Mouse (Mus musculus): ENCODE results near the gene Gnpnat1.
A peak's percentile ranks its signal among the peaks of the same experiment; 100 is the strongest.
"Not testable (repeated sequence)": the region's sequence is repeated elsewhere in the genome, so short reads cannot be mapped to it uniquely, and the experiment has no call there.

Gene Gnpnat1

DNA sequence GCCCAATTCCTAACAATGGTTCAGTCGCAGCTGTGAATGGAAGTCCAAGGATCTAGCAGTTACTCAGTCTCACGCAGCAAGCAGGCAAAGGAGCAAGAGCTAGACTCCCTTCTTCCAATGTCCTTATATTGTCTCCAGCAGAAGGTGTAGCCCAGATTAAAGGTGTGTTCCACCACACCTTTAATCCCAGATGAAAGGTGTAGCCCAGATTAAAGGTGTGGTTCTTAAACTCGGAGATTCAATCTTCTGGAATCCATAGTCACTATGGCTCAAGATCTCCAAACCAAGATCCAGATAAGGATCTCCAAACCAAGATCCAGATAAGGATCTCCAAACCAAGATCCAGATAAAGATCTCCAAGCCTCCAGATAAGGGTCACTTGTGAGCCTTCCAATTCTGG, at the start of gene Gnpnat1:
TSS of gene Gnpnat1 (minus strand) at position 101 of the 400 bp plus-strand sequence.
- DNase-seq (ENCODE audit: low spot score): not testable (repeated sequence)

DNA sequence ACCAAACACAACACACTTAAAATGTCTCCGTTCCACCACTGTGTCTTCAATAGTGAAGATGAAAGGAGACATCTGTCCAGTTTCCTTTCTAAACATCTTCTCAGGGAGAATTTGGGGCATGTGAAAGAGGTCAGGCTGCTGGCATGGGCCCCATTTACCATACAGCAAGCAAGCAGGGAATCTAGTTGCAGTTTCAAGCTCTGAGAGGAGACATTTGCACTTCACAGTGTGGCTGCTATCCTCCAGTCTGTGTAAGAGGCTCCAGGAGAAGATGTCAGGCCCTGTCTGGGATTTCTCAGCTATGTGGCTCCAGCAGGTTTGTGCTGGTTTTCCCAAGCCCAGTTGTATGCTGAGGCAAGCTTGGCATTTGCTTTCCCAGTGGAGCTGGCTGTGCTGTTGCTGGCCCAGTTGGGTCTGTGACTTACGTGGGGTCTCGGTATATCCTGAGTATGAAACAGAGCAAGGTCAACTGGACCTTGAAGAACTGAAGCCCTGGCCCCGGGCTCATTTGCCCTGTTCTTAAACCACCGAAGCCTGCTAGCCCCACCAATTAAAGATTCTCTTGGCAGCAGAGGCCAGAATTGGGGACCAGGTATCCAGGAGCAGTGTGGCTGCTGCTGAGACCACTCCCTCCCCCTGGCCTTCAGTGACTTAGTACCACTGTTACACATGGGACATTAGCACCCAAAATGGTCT, 49.0 kb upstream of the Gnpnat1 start:
- no peak for DNase-seq (ENCODE audit: low spot score)

DNA sequence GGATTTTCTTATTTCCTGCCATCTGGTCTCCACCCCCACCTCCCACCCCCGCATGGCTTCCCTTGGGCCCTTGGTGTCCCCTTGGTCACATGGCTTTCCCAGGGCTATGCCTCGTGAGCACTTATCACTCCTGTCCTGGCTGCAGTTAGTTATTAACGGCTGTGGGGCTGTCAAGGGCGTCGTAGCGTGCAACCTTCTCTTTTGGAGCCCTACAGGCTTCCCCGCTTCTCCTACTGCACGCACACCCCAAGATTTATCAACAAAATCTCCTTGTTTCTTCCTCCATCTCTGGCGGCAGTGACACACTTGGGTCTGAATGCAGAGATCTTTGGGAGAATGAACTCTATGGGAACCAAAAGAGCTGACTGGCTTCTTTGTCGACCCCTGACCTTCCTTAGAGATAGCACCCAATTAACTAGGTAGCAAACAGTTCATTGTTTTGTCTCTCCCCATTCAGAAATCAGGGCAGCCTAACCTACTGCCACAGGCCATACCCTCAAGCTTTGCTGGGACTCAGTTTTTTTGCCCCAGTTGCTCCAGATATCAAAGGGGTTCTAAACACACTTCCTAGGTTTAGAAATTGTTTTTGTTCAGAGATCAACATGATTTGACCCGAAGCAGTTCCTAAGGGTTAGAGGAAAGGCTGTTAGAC, 48.3 kb upstream of the Gnpnat1 start:
- DNase-seq (ENCODE audit: low spot score): no peak

DNA sequence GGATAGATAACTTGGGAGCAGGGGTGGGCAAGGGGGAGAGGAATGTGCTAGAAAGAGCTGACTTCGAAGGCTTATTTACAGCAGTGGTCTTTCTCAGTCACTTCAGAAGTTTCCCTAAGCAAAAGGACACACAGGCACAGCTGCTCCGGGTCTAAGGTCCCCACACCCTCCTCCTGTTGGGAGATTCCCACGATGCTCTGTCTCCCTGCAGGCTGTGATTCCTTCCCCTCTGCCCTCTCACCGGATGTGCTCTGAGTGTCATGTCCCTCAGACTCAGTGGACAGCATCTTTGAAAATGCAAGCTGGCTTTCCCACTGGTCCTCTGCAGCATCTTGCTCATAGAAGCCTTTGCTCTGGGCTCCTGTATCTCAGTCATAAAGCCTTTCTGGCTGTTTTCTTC, 47.4 kb upstream of the Gnpnat1 start:
- DNase-seq (ENCODE audit: low spot score): no peak

DNA sequence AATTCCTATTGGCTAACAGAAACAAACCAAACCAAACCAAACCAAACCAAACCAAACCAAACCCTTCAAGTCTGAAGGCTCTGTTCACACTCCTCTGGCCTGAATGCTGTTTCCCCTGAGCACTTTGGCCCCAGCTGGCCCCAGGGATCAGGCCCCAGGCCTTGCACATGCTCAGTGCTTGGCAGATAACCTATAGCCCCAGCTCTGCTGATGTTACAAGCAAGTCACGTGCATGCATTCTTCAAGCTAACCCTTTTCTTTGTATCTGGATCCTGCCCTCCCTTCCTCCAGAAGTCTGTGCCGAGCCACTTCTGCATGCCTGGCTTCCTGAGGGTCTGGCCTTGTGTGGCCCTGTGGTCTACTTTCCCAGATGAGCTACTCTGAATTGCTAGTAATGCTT, 46.4 kb upstream of the Gnpnat1 start:
- DNase-seq (ENCODE audit: low spot score): no peak

DNA sequence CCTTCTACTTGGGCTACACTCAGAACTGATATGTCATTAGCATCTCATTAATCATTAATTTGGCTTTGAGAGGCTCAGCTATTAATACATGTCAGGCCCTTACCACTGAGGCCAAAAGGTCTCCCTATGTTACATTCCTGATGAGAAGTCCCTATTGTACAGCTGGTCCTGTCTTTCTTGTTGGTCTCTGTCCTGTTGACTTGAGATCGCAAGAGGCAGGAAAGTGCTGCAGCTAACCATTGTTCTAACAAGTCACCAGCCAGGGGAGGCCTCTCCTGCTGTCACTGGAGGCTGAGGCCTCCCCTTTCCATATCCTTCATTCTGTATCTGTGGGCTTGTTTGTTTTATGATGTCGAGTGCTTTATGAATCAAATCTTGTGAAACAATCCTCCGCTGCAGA, 42.1 kb upstream of the Gnpnat1 start:
- DNase-seq (ENCODE audit: low spot score): no peak

DNA sequence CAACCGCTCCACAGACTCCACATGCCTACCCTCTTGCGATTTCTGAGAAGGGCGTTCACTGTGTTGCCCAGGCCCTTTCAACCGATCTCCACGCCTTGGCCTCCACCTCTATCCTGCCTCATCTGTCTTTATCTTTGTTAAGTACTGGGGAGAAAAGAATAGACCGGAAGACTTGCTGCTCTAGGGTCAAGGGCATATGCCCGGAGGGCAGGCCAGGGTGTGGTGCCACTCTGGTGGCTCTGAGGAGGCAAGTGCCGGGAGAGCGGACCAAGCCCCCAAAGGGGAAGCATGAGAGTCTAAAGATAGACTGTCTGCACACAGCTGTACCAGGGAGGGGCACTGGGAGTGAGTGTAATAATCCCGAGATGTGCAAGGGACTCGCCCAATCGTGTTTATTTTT, 40.7 kb upstream of the Gnpnat1 start:
- DNase-seq (ENCODE audit: low spot score): no peak

DNA sequence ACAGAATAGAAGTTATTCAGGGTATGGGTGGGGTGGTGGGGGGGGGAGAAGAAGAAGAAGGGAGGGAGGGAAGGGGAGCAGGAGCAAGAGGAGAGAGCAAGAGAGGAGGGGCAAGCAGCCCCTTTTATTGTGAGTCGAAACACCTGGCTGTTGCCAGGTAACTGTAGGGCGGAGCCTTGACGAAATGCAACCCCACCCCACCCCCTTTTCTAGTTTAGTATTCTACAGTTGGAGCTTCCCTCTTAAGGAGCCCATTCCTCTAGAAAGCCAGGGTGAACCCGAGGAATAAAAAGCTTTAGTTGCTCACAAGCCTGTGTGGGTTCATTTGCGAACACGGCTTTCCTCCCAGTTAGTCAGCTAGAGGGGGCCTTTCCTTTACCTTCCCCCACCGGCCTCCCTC, 40.2 kb upstream of the Gnpnat1 start:
- no peak for DNase-seq (ENCODE audit: low spot score)

DNA sequence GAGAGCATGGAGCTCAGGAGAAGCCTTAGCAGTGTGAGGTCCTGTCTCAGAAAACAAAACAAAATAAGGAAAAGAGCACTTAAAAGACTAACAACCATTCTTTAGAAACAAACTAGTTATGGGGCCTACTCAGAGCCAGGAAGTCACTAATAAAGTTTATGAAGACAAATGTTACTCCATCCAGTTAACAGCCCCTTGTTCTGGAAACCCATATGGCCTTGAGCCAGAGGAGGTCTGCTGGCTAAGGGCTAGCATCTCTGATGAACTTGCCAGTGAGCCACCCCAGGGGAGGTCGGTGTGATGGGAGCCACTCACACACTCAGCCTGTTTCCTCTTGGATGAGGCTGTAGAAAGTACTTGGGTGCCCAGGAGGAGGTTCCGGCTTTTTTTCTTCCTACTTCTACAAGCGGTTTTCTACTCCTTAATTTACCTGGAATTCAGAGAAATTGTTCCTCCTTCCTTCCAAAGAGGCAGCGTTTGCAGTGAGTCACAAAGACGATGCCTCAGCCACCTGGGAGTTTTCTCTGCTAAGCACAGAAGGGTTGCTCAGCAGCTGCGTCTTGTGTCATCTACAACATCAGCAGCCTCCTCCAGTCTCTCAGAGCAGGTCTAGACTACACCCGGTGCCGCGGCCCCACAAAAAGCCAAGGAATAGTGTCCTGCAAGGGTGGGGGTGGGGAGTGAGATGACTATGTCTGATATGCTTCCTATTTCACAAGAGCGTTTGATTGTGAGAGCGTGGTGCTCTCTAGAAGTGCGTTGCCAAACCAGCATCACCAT, 38.3 kb upstream of the Gnpnat1 start:
- no peak for DNase-seq (ENCODE audit: low spot score)

DNA sequence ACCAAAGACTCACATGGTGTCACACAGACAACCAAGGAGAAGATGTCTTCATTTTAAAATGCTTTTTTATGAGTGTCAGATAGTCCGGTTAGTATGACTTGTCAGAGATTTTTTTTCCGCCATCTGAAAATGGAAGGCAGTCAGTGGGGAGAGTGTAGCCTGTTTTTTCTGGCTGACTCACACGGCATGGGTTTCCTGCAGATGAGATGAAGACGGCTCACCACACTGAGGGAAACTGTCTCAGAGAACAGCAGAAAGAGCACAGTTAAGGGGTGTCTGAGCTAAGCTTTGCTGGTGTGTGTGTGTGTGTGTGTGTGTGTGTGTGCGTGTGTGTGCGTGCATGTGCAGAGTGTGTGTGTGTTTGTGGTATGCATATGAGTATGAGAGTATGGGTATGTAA, 36.6 kb upstream of the Gnpnat1 start:
- no peak for DNase-seq (ENCODE audit: low spot score)

DNA sequence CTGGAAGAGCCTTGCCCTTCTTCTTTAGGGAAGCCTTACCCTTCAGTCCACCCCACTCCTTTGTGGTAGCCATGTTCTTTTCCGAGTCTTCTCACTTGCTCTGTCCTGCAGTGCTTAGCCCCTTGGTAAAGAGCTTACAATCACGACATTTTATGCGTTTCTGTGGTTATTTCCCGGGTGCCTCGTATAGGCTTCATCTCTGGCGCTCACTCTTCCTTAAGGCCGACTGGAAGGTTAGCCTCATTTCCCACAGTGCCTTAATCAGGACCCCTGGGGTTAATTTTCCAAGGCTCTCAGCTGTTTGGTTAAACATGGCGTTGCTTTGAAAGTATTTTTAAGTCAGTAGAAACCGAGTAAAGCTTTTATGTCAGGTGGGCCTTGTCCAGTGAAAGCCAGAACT, 34.7 kb upstream of the Gnpnat1 start:
- DNase-seq (ENCODE audit: low spot score): no peak

DNA sequence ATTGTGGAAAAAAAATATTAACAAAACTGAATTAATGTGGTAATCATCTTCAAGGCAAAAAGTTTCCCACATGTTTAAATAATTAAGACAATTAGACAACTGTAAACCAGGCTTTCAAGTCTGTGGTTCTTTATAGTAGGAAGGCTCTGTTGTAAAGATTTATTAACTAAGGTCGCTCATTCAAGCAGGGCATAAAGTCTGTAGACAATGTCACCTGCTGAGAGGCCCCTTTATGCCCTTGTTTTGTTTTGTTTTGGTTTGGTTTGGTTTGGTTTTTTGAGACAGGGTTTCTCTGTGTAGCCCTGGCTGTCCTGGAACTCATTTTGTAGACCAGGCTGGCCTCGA, 34.2 kb upstream of the Gnpnat1 start:
- no peak for DNase-seq (ENCODE audit: low spot score)

DNA sequence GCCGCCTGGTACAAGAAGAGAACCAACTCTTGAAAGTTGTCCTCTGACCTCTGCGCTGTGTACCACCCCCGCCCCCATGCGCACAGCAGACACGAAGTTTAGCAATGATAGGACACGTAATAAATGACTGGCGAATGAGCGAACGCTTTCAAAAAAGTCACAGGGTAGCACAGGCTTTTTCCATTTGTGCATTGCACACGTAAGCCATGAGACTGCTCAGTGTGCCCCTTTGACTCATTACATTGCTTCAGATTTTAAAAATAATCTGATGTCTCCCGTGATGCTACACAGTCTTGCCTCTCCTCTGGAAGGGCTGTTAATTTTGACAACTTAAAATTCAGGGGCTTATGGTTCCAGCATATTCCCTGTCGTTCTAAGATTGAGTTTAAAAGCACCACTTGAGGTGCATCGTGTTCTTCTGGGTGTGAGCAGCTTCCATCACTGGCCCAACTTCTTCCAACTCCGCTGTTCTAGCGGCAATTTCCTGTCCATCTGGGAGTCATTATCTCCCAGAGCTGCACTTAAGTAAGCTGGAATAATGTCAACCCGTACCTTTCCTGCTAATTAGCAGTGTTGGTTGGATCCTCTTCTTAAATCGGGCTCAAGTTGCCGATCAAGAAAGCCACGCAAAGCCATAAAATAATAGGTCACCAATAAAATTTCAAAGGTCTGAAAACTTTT, 33.7 kb upstream of the Gnpnat1 start:
- DNase-seq (ENCODE audit: low spot score): no peak

DNA sequence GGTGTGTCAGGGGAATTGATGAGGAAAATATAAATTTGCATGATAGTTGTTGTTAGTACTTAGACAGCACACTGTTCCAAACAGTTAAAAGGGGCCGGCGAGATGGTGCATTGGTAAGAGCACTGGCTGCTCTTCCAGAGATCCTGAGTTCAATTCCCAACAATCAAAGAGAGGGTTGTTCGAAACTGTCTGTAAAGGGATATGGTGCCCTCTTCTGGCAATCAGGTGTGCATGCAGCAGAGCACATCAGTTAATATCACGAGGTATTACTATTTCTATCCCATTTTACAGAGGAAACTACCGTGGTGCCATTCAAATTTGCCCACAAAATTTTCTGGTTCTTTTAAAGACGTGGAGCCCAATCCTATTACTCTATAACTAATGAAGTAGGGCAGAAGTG, 29.5 kb upstream of the Gnpnat1 start:
- DNase-seq (ENCODE audit: low spot score): no peak

DNA sequence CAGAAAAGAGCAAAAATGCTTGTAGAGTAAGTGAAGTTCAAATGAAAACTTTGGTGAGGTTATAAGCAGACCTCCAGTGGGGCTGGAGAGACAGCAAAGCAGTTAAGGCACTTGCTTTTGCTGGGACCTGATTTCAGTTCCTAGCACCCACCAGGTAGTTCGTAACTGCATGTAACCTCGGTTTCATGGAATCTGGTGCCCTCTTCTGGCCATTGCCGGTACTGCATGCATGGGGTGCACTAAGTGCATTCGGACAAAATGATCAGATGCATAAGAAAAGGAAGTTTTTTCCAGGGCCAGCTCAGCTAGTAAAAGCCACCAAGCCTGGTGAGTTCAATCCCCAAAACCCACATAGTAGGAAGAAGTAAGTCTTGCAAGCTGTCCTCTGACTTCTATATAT, 27.3 kb upstream of the Gnpnat1 start:
- DNase-seq (ENCODE audit: low spot score): no peak

DNA sequence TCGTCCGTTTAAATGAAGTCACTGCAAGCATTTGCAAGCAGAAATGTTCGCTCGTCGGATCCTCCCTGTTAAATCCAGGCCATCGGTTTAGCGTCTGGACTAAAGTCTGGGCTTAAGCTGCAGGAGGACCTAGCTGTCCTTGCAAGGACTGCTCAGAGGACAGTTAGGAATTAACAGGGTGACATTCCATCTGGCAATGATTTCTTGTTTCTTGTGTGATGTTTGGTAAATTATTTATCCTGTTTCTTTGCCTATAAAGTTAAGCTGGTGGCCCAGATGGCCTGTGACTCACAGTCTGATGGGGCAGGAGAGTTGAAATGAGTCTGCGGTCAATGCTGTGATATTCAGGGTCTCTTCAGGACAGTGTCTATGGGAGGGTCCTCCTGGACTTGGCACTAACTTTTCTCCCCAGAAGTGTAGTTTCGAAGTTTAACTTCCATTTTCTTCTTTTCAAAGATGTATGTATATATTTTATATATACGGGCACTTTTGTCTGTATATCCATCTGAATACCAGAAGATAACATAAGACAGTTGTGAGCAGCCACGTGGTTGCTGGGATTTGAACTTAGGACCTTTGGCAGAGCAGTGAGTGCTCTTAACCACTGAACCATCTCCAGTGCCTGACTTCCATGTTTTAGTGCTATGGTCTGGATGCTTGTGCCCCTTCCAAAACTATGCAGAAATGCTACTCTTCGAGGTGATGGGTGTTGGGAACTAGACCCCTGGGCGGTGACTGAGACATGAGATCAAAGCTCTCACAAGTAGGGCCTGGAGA, 25.5 kb upstream of the Gnpnat1 start:
- DNase-seq (ENCODE audit: low spot score): no peak

DNA sequence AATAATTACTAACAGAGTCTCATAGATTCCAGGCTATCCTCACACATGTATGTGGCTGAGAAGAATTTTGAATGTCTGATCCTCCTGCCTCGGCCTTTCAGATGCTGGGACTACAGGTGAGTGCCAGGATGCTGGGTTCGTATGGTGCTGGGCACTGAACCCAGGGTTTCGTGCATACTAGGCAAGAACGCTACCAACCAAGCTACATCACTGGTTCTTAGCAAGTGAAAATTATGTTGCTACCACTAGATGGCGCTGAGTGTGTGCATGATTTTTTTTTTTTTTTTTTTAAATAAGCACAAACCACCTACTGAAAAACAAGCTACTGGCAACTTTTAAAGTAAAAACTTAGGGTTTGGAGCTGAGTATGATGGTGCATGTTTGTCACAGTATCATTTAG, 18.5 kb upstream of the Gnpnat1 start:
- DNase-seq (ENCODE audit: low spot score): peak; percentile 19

DNA sequence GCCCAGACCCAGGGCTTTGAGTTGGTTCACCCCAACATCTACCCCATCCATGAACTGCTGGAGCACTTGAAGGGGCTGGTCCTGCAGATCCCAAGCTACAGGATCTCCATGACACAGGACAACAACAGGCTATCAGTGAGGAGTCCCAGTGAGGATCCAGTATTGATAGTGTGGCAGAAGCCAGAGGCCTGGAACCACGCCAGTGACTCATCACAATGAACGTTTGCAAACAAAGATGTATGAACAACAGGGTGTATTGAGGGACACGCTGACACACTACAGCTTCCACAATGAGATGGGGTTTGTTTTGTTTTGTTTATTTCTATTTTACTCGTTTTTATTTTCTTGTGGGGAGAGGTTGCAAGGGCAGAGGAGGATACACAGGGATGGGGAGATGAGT, 17.7 kb upstream of the Gnpnat1 start:
- DNase-seq (ENCODE audit: low spot score): no peak

DNA sequence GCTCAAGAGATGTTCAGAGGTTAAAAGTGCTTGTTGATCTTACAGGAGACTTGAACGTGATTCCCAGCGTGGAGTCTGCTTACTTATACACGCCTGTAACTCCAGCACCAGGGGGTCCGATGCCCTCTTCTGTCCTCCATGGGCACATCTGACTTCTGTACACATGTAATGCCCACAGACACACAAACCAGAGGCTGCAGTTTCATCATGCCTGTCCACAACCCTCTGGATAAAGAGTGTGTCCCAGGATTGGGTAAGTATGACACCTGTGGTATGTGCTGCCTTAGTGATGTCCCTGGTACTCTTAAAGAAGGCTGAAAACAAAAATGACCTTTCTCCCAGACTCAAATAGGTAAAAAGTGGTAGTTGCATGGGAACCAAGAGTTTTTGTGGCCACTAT, 14.6 kb upstream of the Gnpnat1 start:
- no peak for DNase-seq (ENCODE audit: low spot score)

DNA sequence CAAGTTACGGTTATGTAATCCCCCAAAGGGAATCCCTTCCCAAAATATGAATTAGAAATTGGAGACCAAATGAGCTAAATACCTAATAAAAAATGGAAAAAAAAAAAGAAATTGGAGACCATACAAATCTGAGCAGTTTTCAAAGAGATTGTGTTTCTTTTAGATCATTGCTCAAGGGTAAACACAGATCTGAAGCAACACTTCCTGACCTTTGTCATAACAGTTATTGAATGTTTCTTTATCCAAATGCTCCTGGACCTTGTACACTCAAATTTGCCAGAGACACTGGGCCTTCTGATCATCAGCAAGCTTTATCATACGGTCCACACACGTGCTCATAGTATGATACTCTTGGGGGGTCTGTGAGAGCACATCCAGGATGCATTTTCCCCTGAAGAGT, 13.8 kb upstream of the Gnpnat1 start:
- DNase-seq (ENCODE audit: low spot score): no peak

DNA sequence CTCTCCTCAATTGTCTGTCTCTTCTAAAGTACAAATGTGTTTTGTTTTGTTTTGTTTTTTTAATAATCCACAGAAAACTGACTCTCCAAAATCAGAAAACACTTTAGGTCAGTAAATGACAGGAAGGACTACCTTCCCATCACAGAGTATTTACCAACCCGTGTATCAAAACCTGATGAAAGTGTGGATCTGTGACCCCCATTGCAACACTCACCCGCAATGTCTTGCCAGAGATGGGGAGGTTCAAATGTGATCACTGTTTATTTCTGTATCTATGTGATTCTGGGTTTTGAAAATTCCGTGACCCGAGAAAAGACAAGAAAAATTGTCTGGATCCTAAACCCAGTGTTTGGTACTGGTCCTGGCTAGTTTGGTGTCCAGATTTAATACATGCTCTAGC, 11.6 kb upstream of the Gnpnat1 start:
- DNase-seq (ENCODE audit: low spot score): no peak

DNA sequence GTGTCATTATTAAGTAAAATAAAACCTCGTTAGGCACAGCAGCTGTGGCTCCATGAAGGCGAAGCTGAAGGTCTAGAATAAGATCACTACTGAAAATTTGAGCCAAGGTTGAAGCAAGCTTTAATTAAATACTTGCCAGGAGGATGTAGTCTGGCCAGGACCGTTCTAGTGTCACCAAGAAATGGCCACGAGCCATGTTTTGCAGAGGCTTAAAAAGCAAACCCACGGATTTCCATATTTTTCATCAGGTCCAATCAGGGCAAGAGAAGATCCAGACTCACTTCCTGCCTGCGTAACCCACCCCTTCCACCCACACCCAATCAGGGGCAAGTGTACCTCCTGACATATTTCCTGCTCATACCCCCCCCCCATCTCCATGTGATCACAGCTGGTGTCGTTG, 1.1 kb downstream of the Gnpnat1 start:
- DNase-seq (ENCODE audit: low spot score): no peak
